Mouse (Mus musculus) inflammation-experienced regulatory T-cells, adult 6 months (primary cell): ENCODE data around the gene Dpep3. TPM values are rescaled to one million over a fixed set of nuclear protein-coding genes. Genes with fewer than 3 reads are reported as not detected.
"Not testable (repeated sequence)": the region's sequence is repeated elsewhere in the genome, so short reads cannot be mapped to it uniquely, and the experiment has no call there.

Source experiments
- ATAC-seq: one replicate; pipeline ENCODE4 v1.8.0; 2017
- polyA plus RNA-seq, 3 experiments: library from polyadenylated mRNA; unstranded; fragments of 100-300 nt; shearing (Covaris generic); gene quantifications; one replicate each; pipeline ENCODE4 v1.2.1; 2017

Dpep3 gene
- not detected for polyA plus RNA-seq

- no peak for ATAC-seq
Observed at GRCm38 (mm10) chr8:105979325-105979724, at the start of gene Dpep3. TSS of gene Dpep3 (minus strand) at chr8:105979429.

- peak; percentile 92 for ATAC-seq
Observed at GRCm38 (mm10) chr8:106022483-106022882, 43.3 kb upstream of the Dpep3 start.

DNA sequence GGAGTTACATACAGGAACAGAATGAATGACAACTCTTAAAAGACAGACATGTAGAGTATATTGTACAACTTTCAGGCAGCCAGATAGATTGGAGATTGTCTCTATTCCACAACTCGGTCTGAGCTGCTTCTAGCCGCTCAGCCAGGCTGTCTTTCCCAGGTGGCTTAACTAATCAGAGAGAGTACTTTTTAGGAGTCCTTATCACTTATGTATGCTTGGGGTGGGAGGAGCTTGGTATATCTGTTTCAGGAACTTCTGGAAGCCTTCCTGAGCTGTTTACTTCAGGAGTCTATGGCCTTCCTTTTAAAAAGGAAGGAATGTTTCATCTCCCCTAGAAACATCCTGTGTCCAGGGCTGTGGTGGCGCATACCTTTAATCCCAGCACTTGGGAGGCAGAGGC lies 38.8 kb upstream of the Dpep3 start:
- ATAC-seq = no peak

- peak; percentile 90 for ATAC-seq
Observed at GRCm38 (mm10) chr8:106017130-106017529, 37.9 kb upstream of the Dpep3 start.

DNA sequence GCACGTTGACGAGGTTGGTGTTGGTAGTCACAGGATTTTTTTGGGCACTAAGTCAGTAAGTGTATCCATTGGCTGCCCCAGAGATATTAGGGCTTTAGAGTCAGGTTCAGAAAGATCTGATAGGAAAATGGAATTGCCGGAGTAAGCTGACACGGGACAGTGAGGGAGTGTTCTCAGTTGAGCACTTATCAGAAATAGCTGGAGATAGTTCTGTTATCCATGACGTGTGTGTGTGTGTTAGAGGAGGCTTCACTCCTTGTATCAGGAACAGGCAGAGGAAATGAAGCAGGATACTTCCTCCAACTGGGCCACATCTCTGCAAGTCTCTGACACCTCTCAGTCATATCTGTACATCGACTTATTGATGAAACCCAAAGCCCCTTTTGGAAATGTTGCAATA lies 37.1 kb upstream of the Dpep3 start:
- ATAC-seq = no peak

GRCm38 (mm10) chr8:106012203-106012602 lies 33.0 kb upstream of the Dpep3 start:
- ATAC-seq = not testable (repeated sequence)

GRCm38 (mm10) chr8:106011643-106011986 lies 32.4 kb upstream of the Dpep3 start, which contains the start of gene Ddx28:
TSS of gene Ddx28 (minus strand) at chr8:106011882.
- no peak for ATAC-seq

DNA sequence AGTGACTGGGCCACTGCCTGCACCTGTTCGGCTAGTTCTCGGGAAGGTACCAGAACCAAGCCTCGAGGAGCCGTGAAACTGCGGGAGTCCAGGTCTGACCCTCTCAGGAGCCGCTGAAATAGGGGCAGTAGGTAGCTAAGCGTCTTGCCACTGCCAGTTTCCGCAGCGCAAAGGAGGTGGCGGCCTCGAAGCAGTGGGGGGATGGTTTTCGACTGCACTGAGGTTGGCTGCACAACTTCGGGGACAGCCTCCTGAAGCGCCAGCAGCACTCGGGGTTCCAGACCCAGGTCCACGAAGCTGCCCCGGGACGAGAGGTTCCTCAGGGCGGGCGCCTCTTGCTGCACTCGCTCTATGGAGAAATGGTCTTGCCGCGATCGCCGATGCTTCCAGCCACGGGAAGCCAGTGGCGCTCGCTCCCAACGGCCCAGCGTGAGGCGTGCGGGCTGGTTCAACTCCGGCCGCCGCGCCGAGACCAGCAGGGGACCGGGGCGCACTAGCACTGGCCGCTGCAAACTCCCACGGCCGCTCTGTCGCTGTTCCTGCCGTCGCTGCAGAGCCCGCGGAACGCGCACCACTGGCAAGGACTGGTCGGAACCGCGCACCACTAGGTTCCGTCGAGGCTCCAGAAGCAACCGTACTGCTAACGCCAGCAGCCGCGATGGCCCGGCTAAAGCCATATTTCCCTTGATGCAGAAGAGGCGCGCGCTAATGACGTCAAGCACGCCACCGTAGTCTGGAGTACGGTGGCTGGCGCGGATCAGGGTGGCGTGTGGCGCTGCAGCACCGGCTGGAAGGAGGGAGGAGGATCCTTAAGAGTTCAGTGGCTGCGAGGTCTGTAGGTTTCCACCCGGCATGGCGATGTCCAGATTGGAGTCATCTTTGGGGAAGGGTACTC lies 31.8 kb upstream of the Dpep3 start:
- peak; percentile 82 for ATAC-seq

DNA sequence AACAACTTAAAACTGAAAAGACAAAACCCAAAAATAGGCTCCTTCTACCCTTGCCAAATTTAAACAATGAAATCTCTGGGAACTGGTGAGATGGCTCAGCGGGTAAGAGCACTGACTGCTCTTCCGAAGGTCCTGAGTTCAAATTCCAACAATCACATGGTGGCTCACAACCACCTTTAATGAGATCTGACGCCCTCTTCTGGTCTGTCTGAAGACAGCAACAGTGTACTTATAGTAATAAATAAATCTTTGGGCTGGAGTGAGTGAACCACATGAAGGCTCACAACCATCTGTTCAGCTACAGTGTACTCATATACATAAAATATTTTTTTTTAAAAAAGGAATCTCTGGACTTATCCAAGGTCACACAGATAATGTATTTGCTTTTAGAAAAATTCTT lies 28.7 kb upstream of the Dpep3 start:
- not testable (repeated sequence) for ATAC-seq

DNA sequence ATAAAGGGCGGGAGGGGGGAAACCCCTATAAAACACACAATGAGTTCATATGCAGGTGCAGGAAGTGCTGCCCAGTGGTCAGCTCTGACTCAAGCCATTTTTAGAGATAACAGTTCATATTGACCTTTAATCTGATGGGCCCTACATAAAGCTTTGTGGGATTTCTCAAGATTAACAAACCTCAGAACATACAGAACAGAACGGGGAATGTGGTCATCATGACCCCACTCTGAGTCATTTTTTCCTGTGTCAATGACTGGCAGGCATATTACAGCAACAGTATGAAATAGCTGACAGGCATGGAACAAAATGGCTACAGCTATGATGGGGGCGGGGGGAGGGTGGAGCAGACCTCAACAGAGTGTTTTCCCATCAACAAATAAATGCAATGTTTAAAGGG lies 27.9 kb upstream of the Dpep3 start:
- peak; percentile 80 for ATAC-seq

- ATAC-seq = no peak
Observed at GRCm38 (mm10) chr8:106006413-106006812, 27.2 kb upstream of the Dpep3 start.

DNA sequence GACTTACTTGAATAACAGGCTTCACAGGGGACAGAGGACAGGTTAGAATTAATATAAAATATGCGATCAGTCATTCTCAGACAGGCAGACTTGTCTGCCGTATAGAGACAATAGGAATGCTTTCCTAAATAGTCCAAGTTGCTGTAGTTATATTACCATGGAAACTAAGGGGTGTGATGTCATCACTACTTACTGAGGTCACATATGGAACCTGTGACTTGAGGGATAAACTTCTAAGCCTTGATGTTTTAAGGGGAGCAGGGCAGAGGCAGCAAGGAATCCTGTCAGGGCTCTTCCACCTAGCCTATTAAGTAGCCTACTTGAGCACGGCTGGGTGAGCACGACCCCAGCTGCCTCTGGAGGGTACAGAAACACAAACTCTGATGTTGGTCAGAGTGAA lies 26.6 kb upstream of the Dpep3 start, which contains the start of gene Dpep2nb:
Dpep2nb (minus strand) TSS at position 101 of the 400 bp plus-strand sequence.
- ATAC-seq = no peak

- ATAC-seq = no peak
Observed at GRCm38 (mm10) chr8:106004538-106005207, 25.4 kb upstream of the Dpep3 start.

- no peak for ATAC-seq
Observed at GRCm38 (mm10) chr8:106001908-106002307, 22.7 kb upstream of the Dpep3 start.

- no peak for ATAC-seq
Observed at GRCm38 (mm10) chr8:105998971-105999370, 19.7 kb upstream of the Dpep3 start.

GRCm38 (mm10) chr8:105996359-105996758 lies 17.1 kb upstream of the Dpep3 start:
- ATAC-seq = no peak

DNA sequence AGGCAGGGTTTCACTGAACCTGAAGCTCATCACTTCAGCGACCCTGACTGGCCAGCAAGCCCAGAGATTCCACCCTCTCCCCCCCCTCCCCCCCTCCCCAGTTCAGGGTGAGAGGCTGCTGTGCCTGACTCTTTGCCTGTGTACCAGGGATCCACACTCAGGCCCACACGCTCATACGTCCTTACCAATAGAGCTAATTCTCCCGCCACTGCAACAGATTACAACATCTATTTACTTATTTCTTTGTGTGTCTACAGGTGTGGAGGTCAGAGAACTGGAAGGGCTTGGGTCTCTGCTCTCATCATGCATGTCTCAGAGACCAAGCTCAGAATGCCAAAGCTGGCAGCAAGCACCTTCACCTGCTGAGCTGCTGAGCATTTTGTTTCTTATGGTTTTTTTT lies 14.0 kb upstream of the Dpep3 start:
- no peak for ATAC-seq

DNA sequence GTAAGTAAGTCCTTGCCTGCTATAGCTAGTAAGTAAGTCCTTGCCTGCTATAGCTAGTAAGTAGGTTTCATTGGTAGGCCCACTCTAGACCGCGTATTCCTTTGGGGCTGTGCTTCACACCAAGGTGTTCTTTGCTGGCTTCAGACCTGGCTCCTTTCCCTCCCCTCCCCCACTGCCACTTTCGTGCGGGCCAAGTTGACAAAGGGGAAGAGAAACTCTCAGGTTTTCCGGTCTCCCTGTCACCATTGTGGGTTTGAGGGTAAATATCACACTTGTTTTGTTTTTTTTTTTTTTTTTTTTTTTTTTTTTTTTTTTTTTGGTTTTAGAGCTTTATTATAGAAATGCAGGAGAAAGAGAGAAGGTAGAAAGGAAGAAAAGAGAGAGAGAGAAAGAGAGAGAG lies 13.3 kb upstream of the Dpep3 start:
- peak; percentile 69 for ATAC-seq

DNA sequence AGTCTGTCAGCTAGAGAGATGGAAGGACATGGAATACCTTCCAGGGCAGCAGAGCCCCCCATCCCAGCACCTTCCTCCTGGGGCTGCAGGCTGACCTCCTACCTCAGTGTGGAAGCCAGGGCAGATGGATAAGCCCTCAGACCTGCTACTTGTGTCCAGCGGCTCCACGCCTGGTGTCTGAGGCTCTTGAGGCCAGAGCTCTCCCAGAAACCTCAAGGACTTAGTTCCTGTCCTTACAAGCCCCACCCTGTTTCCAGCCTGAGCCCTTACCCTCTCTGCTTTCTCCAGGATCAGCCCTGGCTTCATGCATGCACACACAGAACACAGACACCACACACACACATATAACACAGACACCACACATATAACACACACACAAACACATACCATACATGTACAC lies 12.3 kb upstream of the Dpep3 start:
- ATAC-seq = no peak

GRCm38 (mm10) chr8:105990856-105991387 lies 11.7 kb upstream of the Dpep3 start, which contains the start of gene Dus2:
TSS of gene Dus2 (plus strand) at chr8:105991337.
- ATAC-seq = peak; percentile 79

- ATAC-seq = no peak
Observed at GRCm38 (mm10) chr8:105988546-105988945, 9.3 kb upstream of the Dpep3 start.

DNA sequence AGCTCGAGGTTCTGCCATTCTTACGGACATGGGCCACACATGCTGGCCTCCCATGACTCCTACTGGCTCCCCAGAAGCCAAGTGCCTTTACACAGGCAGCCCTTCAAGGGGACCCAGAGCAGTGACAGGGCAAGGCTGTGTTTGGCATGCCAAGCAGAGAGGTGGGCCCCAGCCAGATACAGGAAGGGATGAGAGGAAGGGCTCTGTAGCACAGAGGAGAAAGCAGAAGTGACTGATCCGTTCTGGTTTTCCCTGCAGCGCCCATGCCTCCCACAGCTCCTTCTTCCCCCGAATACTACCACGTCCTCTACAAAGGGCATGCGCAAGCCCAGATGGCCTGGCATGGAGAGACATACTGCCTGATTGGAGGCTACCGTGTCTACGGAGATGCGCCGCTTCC lies 4.2 kb upstream of the Dpep3 start:
- ATAC-seq = not testable (repeated sequence)

DNA sequence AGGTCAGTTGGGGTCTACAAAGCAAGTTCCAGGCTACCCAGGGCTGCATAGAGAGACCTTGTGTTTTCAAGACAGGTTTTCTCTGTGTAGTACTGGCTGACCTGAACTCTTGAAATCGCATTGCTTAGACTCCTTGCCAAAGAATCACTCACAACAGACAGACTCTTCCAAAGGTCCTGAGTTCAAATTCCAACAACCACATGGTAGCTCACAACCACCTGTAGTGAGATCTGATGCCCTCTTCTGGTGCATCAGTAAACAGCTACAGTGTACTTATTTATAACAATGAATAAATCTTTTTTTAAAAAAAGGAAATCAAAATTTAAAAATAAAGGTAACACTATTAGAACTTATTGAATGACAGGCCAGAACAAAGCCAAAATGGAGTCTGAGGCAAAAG lies 1.9 kb upstream of the Dpep3 start:
- ATAC-seq = no peak

- no peak for ATAC-seq
Observed at GRCm38 (mm10) chr8:105975363-105975762, 3.9 kb downstream of the Dpep3 start.
